Mouse (Mus musculus): ENCODE results near the gene Kif2a.
"Not testable (repeated sequence)": the region's sequence is repeated elsewhere in the genome, so short reads cannot be mapped to it uniquely, and the experiment has no call there.

Kif2a gene

DNA sequence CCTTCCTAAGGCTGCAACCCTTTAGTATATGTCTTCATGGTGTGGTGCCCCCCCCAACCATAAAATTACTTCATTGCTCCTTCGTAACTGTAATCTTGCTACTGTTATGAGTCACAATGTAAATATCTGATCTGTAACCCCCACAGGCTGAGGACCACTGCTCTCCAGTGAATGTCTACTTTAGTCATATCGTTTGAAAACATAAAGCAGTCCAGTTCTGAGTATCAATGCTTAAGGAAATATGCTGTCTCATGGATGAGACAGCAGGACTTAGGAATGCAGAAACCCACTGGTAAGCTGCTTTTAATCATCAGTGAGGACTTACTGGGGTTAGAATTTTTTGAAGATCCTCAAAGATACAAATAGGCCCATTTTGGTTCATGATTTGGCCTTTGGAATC, 2.5 kb downstream of the Kif2a start:
- DNase-seq, result no peak

DNA sequence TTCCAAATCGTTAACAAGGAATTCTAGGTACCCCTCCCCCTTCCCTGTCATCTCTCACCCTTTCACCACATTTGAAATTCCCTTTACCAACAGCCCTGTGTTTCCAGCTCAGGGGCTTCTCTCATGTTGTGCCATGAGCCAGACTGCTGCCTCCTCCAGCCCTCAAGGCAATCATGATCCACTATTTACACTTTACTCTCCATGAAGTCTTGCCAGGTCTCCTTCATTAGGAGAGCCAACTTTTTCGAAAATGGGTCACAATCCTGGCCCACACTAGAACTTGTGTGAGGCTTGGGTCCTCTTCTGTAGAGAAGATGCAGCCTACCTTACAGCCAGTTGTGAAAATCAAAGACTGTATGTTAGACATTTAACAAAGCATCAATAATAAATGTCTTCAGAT, 8.0 kb downstream of the Kif2a start:
- DNase-seq, result no peak

DNA sequence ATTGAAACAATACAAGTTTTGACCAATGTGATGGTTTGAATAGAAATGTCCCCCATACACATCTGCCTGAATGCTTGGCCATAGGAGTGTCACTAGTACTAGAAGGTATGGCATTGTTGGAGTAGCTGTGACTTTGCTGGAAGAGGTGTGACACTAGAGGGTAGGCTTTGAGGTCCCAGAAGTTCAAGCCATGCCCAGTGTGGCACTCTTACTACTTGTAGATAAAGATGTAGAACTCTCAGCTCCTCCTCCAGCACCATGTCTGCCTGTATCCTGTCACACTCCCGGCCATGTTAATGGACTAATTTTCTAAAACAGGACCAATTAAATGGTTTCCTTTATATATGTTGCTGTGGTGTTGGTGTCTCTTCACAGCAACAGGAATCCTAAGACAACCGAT, 10.3 kb downstream of the Kif2a start:
- no peak for DNase-seq

DNA sequence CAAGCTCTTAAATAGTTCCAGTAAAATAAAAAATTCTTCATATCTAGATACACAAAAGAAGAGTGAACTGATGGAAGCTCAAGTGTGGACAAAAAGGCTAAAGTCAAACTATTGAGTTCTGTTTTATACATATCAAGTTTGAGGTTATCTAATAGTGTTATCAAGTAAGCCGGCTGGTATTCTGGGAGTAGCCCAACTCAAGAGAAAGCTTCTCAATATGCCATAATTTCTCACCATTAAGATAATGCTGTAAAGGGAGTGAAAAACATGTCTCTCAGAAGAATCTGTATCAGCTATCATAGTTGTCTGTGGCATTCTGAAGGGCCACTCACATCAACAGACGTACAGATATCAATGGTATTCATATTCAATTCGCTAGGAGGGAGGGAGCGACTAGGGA, 13.8 kb downstream of the Kif2a start:
- no peak for DNase-seq

DNA sequence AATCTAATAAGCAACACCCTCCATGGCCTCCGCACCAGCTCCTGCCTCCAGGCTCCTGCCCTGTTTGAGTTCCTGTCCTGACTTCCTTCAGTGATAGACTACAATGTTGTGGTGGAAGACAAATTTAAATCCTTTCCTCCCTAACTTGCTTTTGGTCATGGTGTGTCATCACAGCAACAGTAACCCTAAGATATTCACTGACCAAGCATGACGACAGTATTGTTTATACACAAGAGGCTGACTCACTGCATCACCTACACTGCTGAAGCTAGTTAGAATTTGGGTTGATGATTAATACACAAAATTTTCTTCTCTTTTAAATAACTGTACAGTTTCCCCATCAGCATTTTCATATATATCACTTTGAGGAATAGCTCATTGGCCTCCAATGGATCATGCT, 18.7 kb downstream of the Kif2a start:
- DNase-seq, result no peak

DNA sequence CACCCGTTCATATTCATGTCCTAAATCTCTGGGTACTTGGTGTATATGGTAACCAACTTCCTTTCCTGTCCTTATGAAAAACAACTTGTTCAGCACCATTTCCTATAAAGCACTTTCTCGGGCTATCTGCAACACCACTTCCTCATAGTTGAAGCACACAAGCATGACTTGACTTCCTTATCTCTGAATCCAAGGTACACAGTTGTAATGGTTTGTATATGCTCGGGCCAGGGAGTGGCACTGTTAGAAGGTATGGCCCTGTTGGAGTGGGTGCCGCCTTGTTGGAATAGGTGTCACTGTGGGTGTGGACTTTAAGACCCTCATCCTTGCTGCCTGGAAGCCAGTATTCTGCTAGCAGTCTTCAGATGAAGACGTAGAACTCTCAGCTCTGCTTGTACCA, 23.3 kb downstream of the Kif2a start:
- DNase-seq, result peak; percentile 18 to 25

DNA sequence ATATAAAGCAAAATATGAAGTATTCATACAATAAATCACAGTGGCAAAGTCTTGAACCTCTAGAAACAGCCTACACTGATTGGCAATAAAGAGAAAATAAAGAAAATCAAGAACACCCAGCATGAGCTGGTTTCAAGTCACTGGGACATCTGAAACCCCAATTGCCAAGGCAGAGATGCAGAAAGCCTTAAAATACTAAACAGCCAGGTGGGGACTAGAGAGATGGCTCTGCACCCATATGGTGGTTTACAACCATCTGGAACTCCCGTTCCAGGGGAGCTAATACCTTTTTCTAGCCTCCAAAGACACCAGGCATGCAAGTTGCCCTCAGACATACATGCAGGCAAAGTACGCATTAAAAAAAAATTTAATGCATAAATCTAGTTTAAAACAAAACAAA, 23.9 kb downstream of the Kif2a start:
- no peak for DNase-seq

DNA sequence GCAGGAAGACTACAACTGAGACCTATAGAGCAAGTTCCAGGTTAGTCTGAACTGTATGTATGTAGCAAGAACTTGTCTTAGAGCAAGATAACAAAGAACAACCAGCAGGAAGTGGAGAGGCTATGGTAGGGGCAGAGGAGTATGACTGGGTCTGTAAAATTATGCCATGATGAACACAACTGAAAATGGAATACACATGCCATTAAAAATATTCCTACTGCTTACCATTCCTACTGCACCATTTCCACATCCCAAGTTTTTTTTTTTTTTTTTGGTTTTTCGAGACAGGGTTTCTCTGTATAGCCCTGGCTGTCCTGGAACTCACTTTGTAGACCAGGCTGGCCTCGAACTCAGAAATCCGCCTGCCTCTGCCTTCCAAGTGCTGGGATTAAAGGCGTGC, 24.4 kb downstream of the Kif2a start:
- DNase-seq, result not testable (repeated sequence)

DNA sequence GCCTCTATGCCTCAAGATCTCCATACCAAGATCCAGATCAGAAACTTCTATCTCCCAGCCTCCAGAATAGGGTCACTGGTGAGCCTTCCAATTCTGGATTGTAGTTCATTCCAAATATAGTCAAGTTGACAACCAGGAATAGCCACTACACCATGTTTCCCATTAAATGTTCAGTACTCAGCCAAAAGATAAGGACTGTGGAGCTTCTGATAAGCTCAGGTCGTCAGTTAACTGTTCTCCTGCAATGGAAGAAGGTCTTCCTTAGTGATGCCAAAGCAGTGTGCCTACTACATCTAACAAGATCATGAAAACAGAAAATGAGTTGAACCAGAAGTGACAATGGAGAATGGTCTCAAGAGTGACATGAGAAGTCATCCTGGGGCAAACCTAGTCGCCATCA, 25.0 kb downstream of the Kif2a start:
- DNase-seq, result no peak

DNA sequence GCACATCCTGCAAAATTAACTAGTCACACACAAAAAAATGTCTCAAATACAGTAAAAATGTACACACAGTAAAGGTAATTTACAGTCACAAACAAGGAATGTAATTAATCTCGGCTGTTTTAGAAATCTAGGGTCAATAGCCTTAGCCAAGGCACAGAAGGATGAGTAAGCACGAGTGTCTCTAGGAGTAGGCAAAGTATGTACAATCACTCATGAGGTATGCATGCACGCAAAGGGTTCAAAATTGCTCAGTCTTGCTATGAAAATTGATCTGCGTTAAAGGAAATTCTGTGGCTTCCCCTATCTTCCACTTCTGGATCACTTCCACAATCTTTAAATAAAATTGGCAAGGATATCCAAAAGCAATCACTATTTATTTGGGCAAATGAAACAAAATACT, 60.4 kb downstream of the Kif2a start:
- DNase-seq, result no peak

DNA sequence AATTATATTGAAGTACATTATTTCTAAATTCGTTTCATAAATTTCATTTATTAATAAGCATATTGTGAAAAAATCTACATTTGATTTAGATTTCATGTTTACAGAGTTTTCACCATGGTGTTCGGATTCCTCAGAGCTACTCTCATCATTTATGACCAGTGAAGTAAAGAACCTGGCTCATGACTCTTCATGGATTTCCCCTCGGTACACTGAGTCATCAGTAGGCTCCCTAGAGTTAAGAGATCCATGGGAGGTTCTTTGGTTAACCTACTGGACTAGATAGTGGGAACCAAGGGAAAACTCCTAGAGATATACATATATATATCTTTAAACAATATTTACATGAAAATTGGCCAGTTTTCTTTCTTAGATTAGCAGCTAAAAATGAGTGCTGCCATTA, 61.4 kb downstream of the Kif2a start:
- no peak for DNase-seq

DNA sequence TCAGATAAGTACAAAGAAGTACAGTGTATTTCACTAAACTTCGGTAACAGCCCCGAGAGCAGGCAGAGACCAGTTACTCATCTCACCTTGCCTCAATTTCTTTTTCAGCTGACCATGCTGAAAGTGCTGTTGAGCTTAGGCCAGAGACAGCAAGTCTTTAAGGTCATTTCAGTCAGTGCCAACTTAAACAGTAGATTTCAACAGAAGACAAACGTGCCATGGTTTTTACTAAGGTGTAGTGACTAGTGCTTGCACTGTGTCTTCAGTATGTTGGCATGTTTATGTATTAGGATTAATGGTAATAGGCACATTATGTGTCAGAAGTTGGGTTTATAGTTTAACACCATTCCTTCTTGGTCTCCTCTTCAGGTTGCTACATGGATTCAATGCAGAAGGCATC, 63.6 kb downstream of the Kif2a start:
- no peak for DNase-seq

DNA sequence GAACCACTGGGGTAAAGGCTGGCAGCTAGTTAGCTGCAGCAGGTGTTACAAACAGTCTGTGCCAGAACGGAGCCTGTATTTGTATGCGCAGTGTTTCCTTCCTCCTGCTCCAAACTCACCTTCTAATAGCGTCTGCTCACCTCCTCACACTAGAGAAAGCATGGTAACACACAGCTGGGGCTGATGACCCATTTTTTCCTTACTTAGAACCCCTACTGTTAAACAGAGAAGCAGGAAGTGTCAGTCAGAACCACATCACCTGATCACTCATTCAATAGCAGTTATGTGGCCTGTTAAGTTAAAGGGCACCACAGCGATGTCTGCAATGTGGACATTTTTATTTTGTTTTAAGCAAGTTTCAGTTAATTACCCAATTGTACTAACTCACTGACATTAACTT, 64.4 kb downstream of the Kif2a start:
- no peak for DNase-seq

DNA sequence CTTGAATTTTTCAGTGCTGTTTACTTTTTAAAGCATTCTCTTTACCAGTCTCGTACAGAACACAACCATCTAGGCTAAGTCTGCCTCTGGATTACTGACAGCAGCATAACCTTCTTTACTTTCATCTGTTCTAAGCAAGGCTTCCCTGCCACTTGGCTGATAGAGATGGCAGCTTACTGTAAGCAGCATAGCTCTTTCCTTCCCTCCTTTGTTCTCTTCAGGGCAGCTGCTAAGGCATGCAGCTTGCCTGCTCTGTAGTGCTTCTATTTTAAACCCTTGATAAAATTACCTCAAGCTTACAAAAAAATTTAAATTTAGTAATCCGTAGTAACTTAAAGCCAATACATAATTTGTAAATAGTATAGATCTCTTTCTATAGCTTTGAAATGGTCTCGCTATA, 67.0 kb downstream of the Kif2a start:
- DNase-seq, result no peak

DNA sequence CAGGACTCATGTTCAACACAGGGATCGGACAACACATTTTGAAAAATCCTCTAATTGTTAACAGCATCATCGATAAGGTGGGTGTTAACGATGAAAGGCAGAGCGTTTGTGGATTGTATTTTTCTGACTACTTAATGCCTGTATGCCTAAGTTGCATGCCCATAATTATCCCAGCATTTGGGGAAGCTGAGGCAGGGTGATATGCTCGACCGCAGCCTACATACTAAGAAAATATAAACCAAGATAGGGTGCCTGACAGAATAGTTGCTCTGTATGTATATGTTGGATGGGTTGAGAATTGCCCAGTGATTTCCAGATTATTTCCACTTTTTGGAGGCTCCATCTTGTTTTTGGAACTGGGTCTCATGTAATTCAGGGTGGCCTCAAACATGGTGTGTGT, 74.3 kb downstream of the Kif2a start:
- no peak for DNase-seq

DNA sequence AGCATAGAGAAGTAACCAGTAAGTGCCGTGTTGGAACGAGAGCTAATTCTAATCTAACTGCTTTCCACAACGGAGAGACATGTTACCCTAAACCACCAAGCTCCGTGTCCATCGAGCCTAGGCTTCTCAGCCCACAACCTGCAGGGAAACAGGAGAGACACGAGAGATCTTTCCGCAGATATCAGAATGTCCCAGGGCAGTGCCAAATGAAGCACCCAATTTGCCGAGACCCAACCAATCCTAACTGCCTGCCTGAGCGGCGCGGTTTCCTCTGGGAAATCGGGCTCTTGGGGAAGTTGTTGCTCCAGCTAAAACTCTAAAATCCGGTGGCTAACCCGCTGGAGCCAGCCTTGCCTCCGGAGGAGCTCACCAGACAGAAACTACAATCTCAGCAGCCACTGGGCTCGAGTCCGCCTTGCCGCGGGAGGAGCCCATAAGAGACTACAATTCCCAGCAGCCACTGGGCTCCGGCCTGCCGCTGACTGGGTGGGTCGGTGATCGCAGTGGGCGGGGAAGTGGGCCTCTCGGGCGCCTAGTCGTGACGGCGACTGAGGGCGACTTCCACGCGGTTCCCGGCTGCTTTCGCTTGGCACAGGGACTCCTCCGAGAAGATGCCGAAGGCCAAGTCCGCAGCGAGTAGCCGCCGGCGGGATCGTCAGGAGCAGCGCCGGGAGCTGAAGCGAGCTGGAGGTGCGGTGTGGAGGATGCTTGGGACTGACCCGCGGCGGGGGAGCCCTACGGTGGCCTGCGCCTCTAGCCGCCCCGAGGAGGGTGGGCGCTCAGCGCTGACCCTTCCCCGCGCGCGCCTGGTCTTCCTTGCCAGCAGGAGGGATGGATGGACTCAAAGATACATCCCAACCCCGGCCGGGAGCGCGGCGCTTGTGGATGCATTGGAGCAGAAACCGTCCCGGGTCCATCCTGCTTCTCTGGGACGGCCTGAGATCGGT, 75.1 kb downstream of the Kif2a start, which contains the start of gene Dimt1:
TSS of gene Dimt1 (plus strand) at position 534 of the 947 bp plus-strand sequence.
- DNase-seq, result peak; percentile 96 to 97

DNA sequence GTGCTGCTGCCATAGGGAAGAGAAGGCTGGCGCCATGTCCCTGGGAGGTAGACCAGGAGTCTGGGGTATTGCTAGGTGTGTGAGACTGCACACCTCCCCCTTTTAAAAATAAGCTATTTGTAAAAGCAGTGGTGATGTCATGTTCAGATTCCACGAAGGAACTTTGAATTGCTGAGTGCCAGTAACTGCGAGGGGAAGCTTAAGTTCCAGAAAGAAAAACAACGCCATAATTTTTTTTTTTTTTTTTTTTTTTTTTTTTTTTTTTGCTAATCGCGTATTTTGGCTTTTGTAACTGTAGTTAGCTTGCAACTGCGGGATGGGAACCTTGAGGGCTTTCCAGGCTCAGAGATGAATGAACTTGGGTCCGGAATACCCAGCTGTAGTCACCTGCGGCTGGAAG, 76.4 kb downstream of the Kif2a start:
- no peak for DNase-seq

DNA sequence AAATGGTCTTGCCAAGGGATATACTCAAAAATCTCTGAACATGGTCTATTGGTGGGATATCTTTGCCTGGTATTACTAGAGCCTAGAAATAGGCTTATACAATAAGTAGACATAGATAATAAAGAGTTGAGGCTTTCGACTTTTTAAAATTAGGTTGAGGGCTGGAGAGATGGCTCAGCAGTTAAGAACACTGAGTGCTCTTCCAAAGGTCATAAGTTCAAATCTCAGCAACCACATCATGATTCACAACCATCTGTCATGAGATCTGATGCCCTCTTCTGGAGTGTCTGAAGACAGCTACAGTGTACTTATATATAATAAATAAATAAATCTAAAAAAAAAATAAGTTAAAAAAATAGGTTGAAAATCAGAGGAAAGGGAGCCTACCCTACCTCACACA, 79.2 kb downstream of the Kif2a start:
- DNase-seq, result no peak

DNA sequence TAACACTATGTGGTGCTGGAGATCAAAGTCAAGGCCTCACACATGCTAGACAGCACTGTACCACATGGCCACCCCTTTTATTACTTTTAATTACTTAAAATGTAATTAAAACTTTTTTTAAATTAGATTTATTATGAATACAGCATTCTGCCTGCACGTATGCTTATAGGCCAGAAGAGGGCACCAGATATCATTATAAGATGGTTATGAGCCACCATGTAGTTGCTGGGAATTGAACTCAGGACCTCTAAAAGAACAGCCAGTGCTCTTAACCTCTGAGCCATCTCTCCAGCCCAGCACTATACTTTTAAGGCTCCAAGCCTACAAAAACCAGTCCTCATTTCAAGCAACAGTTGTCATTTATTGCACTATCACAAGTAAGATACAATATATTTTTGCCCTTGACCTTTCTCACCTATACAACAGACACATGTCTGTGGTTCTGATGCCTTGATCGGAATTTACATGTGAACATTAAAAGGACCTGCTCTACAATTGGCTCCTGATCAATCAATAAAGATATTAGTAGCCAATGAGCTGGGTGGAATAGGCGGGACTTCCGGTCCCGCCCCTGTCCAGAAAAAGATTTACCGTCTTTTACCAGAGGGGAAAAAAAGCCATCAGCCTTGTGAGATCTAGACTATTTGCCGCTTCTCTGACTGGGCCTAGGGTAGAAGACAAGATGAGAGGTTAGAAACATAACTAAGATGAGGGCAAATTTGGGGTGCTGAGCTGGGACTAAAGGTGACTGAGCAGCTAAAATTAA, 80.5 kb downstream of the Kif2a start:
- no peak for DNase-seq

DNA sequence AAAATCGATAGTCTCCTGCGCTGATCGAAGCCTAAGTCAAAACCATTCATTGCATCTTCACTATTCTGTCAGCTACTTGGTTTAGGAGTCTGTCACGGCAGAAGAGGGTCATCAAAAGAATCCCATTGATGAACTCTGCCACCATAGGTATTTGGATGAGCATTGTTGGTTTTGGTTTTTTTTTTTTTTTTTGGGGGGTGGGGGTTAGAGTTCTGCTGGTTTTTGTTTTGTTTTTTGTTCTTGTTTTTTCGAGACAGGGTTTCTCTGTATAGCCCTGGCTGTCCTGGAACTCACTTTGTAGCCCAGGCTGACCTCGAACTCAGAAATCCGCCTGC, 84.8 kb downstream of the Kif2a start:
- DNase-seq, result no peak

DNA sequence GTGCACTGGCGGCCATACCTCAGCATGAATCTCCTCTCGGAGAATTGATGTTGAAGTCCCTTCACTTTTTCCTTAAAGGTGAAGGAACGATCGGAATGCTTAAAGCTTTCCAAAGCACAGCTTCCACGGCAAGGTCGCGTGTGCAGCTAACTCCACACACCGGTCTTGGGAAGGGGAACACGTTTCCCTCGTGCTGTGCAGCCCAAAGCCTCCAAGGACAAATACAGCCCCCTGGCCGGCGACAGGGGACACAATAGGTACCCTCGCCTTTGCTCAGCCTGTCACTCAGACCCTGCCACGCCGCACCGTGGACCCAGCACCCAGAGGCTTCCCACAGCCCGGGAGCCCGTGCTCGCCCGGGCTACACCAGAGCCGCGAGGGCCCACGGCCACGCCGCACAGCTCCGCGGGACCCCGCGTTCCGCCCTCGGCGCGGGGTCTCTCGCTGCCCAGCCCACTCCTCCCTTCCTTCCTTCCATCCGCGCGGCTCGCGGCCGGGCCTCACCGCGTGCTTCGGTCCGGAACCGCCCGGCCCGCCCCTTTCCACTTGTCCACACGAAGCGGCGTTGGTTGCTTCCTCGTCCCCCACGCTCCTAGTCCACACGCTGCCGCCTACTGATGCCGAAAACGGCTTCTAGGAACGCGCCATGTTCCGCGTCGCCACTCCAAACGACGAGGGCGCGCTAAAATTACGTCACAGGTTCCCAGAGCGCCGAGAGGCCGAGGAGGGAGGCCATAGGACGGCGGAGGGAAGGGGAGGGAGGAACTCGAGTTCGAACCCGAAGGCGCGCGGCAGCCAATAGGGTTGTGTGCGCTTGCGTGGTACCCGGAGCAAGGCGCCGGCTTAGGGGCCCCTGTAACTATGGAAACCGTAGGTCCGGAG, 85.4 kb downstream of the Kif2a start, which contains the start of gene Ipo11:
TSS of gene Ipo11 (minus strand) at position 703 of the 882 bp plus-strand sequence.
- DNase-seq, result peak; percentile 92 to 93

DNA sequence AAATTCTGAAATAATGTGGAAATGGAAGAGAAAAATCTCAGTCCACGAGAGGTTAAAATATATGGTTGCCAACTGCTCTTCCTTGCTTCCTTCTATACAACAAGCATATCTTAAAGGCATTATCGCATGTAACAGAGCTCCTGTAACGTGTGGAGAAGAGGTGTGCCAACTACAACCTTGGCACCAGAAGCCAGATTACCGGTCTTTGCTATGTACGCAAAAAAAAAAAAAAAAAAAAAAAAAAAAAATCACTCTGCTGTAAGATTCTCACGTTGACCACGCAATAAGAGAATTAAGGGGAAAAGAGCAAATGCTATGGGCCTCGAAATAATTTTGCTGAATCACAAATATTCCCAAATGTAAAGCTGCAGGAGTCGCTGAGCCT, 86.1 kb downstream of the Kif2a start:
- no peak for DNase-seq

DNA sequence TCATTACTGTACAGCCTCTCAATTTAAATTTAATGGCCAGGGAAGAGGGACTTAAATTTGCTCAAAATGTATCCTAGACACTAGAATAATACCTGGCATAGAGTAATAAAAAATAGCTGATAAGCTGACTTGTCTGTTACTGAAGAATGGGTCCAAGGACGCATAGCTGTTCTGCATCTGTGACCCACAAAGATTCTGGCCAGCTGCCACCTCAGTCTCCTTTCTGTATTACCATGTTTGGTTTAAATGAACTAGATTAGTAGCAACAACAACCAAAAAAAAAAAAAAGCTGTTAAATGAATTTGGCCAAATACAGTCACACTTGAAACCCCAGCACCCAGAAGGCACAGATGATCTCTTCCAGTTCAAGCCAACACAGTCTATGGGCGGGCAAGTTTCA, 92.7 kb downstream of the Kif2a start:
- DNase-seq, result peak in 1 of 2 experiments; percentile 41

All from lung, postnatal 4 days (tissue).